Mouse (Mus musculus) gastrocnemius, postnatal 10 days (tissue): ENCODE data around the gene Rer1. TPM values are rescaled to one million over a fixed set of nuclear protein-coding genes. Genes with fewer than 3 reads are reported as not detected.

Experiments used
- DNase-seq: peaks from one replicate; pipeline ENCODE4 v3.0.0; 2021; ENCODE audit warnings: mixed read lengths
- total RNA-seq, 2 experiments: library from RNA; stranded (reverse); gene quantifications; 2 replicates each; pipeline ENCODE4 v1.2.3; 2021

Gene Rer1
- total RNA-seq, 2 experiments from 2014 or later, result 49.0 to 58.1 TPM

DNA sequence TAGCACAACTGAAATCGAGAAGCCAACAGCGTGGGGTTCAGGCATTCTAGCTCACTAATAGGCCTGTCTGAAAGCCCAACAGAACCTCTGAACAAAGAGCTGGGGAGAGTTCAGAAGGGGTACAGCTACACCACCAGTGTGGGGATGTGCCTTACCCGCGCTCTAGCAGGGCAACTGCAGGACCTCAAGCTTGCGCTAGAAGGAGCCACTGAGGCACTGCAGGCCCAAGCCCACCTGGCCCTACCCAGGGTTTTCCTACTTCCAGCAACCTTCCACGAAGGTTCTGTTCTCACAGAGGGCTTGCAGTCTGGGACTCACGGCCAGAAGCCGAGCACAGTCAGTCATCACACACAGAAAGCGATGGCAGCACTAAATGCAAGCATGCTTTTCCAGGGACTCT is 11.0 kb downstream of the Rer1 start:
- DNase-seq, result no peak

DNA sequence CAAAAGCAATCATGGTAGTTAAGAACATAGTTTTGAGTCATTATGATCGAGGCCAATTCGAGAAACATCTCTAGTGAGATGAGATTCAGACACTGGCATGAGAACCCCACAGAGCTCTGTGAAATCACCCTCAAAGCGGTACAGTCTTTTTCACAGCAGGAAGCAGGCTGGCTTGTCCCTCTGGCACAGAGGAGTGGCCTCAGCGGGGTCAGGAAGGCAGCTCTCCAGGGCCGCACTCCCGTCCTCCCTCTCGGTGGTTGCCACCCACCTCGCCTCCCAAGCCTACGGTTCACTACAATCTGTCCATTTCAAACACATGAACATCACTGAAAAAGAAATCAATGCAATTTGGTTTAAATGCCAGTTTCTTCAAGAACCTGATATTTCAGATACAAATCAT is 11.8 kb downstream of the Rer1 start:
- DNase-seq, result no peak

DNA sequence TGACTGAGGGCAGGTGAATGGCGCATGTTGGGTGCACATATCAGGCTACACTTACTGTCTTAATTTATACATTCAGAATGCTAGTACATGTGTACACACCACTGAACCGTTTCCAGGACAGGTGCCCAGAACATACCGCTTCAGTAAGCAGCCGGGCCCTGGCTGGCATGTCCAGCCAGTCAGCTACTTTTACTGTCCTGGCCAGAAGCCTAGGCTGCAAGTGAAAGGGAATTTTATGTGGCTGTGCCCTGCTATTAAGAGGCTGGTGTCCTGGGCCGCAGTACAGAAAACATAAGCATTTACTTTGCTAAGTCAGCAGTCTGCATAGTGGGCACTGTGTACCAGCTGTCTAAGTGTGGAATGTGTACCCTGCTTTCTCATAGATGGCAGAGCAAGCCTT is 15.3 kb downstream of the Rer1 start:
- no peak for DNase-seq

DNA sequence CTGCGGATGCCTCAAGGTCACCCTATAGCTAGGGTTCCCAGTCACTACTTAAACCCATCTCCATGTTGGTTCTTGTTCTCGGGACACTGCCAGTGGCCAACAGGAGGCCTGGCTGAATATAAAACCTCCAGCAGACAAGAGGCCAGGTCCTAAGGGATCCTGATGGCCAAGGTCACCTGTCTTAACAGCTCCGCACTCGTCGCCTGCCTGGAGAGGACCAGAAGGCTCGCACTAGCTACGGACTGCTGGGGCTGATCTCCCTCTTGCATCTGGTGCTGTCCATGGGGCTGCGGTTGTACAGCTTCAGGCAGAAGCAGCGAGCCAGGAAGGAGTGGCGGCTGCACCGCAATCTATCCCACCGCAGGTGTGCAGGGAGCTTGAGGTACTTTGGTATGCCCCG is 16.0 kb downstream of the Rer1 start:
- DNase-seq, result no peak

DNA sequence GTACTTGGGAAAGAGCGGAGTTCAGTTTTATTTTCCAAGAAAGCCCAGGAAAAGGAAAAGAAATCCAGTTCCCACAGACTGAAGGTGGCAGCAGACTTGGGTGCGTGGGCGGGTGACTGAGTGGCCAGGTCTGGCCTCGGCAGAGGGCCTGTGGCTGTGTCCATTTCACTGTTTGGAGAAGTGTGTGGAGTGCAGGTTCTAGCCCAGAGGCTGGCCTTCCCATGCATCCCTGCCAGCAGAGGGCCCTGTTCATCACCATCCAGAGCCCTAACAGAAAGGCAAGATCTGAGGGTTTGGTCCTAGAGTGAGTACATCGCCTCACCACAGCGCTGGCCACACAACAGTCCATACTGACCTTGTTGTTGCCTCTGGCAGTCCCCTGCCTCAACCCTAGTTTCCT is 17.0 kb downstream of the Rer1 start:
- DNase-seq, result no peak

DNA sequence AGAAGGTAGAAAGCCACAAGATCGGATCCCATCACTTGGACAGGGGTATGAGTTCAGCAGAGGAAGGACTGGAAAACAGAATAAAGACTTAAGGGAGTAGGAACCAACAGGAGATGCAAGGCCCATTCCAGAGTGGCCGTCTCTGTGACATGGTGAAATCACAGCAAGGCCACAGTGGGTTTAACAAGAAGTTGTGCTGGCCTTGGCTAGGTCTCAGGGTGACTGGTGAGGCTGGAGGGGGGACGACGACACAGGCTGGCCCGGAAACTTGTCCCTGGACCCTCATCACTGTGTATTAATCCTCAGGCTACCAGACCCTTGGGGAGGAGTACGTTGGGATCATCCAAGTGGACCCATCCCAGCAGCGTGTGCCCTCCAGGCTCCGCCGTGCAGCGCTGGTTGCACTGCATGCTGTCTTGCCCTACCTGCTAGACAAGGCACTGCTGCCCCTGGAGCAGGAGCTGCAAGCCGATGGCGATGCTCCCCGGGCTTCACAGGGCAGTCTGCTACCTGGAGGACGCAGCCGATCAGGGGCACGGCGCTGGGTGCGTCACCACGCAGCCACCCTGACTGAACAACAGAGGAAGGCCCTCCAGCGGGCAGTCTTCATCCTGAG is 17.7 kb downstream of the Rer1 start:
- no peak for DNase-seq

DNA sequence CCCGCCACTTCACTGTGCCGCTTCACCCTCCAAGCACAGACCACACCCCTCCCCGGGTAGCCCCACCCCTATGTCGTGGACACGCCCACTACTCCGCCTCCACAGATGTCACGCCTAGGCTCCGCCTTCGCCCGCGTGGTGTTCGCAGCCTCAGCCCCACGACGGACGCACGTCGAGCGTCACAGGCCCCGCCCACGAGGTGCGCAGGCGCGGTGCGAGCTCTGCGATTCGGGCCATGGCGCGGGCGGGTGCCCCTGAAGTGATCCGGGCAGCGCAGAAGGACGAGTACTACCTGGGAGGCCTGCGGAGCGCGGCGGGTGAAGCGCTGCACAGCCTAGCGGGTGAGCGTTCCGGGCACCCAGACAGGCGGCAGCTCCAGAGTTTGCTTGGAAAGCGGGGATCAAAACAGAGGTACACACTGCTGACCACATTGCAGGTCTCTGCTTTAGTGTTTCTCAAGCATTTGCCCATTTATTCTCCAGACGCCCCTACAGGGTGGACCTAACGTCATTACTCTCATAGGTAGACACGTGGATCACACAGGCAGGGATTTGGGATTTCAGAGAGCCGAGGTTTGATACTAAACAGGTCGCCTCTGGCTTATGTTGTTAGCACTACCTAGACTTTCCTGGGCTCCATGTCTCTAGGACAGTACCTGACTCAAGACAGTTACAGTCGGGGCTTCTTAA is 19.2 kb downstream of the Rer1 start, which contains the start of gene Pex10:
Pex10 (plus strand) TSS at position 183 of the 689 bp plus-strand sequence.
- DNase-seq, result peak; percentile 98

DNA sequence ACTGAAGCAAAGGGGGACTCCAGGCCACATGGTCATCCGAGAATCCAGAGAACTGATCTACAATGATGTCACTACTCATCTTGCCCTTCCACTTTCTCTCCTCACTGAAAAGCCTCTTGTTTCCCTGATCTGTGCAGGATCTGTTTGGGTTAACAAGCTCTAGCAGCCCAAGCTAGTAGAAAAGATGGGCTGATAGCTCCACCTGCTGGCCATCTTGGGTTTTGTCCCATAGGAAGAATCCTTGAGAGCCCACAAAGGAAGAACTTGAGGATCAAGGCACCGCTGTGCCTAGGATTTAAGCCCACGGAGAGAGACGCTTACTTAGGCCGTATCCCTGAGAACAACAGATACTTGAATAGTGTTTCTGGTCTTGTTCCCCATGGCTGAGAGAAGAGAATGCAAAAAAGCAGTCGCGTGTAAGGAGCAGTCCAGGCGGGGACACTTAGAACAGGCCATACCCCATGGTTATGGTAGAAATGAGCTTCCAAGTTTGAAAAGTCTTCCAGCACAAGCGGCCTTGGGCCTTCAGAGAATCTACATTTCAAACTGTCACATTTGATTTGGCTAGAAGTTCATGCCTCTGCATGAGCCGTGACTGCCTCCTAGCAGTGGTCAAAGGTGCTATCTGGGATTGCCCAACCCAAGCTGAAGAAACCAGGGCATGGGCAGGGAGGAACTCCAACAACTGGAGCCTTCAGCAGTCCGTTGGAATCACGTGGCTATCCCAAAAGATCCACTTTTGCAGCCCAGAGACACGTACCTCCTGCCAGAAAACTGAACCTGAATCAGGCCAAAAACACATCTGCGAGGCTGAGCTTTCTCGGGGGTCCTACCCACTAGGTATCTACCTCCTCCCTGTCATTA is 20.0 kb downstream of the Rer1 start:
- DNase-seq, result peak; percentile 86

DNA sequence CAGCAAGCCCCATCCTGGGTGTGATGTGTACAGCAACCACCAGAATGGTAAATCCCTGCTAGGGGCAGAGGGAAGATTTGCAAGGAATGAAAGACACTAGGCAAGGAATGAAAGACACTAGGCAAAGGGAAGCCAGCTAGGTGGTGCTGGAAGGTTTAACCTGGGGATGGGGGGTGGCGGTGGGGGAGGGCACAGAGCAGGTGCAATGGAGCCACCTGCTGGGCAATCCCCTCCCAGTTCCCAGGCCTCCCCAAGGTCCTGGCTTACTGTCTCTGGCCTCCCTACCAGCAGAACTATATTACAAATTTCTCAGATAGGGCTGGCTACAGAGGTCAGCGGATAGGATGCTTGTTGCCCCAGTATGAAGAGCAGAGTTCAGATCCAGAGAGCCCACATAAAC is 21.7 kb downstream of the Rer1 start:
- DNase-seq, result no peak

DNA sequence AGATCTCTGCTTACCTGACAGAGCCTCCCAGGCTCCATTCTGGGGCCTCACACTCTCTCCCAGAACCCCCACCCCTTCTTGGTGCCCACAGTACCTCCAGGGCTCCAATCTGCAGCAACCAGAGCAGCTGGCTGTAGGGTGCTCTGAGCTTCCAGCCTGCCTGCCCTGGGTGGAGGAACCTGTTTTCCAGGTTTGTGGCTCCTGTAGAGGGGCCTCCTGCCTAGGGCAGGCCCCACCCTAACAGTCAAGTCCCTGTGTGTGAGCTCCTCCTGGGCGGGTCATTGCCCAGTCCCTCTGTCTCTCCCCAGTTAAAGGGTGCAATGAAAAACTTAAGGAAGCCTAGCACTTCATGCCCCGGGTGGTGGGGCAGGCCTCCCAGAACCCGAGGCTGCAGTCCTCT is 22.3 kb downstream of the Rer1 start:
- no peak for DNase-seq

DNA sequence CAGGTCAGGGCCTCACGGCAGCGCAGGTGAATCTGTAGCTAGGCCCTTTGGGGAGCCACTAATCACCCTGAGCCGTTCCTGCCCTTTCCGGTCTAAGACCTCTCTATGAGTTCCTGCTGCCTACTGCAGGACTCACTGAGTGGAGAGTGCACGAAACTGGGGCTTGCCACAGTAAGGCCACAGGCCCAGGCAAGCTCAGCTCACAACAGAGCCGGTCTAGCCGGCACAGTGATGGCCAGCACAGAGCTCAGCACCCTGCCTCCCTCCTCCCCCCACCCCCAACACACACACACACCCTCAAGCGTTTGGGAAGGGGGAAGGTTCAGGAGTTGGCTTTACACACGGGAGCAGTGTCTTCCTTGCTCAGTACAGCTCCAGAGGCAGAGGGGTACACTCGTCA is 27.9 kb downstream of the Rer1 start:
- no peak for DNase-seq

DNA sequence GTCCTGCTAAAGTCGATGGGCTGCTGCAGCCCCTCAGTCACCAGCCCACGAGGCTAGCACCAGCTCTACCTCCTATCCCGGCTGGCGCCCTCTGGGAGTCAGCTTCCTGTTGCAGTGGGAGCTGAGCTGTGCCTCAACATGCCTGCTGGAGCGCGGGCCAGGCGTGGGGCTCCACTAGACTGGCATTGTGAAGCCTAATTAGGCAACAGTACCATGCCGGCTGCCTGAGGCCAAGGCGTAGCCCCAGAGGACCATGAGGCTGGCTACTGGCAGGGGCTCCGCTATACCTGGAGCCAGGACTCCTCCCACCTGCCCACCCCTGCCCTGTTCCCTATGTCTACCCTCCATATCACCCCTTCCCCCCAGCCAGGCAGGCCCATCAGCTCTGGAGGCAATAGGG is 29.5 kb downstream of the Rer1 start, which contains the start of gene Plch2:
Plch2 (minus strand) TSS at position 61 of the 400 bp plus-strand sequence.
- DNase-seq, result no peak

DNA sequence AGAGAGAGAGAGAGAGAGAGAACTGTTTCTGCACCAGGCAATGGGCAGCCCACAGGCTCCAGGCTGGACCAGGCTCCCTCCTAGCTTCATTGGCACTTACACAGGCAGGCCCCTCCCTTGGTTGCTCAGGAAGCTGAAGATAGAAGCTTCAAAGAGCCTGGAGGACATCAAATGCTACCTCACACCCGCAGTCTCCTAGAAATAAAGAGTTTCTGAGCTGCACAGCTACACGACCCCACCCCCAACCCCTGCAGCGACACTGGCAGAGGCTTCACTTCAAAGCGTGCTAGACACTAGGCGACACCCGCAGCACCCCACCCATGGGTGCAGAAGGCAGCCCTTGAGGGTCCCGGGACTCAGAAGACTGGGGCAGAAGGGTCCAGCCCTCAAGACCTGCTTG is 36.1 kb downstream of the Rer1 start:
- DNase-seq, result no peak

DNA sequence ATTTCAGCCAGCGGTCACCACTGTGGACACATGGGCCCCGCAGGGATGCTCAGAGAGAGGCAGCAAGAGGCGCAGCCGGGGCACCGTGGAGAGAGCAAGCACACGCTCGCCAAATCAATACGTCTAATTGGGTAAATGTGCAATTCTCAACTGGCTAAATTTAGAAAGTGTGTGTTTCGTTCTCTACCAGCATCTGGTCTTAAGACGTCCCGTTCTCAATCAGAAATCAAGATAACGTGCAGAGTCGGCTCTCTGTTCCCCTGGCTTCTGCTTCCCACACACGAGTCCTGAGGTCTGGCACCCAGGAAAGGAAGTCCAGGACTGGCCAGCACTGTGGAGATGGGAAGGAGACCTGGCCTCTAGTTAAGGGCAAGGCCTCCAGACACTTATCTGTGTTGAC is 39.5 kb downstream of the Rer1 start:
- DNase-seq, result no peak

DNA sequence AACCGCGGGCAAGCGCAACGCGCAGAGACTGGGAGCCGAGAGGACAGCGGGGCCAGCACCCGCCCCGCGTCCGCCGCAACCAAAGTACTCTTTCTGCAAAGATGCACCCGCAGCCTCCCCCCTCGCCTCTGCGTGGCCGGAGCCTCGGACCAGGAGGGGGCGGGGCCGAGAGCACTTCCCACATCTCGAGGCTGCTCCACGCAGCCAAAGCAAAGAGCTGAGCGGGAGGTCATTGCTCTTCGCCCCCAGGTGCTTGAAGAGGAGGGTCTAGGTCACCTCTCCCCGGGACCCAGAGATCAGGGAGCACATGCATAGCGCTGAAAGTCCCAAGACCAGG is 42.9 kb downstream of the Rer1 start:
- no peak for DNase-seq

DNA sequence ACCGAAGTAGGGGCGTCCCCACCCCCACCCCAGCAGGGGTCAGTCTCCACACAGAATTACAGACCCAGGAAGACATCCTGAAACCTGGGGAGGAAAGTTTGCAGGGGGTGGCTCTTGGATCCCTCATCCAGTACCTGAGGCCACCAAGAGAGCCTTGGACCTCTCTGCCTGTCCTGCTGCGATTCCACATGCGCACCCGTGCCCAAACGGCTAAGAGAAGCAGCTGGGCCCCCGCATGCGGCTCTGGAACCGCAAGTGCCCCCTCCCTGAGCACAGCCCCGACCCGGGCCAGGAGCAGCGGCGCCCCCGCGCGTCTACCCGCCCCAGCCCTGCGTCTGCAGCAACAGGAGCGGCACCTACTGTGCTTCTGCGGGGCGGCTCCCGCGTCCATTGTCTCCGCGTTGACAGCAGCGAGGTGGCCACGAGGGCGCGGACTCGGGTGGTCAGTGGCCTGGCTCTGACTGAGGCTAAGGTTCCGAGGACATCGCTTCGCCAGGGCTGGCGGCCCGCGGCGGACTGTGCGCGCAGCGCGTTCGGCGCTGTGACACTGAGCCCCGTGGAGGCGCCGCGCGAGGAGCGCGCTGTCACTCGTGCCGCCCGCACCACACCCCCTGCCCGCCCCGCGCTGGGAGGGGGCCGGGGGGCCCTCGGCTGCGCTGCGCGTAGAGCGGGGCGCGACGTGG is 43.4 kb downstream of the Rer1 start:
- no peak for DNase-seq

DNA sequence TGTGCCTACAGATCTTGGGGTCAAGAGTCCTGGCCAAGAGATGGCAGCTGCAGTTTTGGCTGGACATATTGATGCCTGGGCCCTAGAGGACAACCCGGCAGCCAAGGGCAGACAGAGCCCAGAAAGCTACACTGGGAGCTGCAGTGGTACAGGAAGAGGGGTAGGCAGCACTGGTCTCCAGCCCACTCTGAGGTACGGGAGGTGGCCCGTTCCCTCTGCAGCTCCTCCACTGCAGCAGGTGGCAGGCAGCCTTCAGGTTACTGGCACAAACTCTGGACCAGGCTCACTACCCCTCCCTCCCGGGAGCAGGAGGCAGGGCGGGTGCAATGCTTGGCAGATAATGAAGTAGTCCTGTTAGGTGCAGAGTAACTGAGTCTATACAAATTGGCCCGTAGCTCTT is 45.5 kb downstream of the Rer1 start:
- DNase-seq, result no peak

DNA sequence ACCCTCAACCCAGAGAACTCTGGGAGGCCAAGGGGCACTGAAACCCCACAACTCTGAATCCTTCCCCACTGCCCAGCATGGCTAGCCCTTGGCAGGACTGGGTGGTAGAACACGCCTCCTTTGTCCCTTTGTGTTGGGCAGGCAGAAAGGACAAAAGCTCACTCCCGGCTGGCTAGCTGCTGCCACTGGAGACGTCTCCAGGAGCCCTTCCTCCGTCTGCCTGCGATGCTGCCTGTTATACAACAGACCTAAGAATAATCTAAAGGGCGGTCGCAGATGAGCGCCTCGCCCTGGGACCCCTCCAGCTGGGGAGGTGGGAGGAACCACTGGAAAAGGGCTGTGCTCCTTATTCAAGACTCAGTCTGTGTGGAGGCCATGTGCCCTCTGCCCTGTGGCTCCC is 46.0 kb downstream of the Rer1 start:
- DNase-seq, result no peak

DNA sequence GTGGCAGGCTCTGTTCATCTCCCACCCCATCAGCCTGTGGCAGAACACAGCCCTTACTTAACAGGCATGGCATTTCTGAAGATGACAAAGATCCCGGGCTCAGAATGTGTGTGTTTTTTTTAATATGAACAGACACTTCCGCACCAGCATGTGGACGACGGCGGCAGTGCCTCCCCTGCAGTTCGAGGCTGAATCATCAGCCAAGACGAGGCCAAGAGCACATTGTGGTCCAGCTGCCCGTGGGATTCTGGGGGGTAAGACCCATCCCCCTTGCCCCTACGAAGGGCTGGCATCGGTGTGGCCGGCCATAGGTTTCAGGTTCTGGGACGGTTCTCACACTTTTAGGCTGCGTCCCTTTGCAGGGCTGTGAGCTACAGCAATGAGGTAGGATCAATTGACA is 51.4 kb downstream of the Rer1 start:
- no peak for DNase-seq

DNA sequence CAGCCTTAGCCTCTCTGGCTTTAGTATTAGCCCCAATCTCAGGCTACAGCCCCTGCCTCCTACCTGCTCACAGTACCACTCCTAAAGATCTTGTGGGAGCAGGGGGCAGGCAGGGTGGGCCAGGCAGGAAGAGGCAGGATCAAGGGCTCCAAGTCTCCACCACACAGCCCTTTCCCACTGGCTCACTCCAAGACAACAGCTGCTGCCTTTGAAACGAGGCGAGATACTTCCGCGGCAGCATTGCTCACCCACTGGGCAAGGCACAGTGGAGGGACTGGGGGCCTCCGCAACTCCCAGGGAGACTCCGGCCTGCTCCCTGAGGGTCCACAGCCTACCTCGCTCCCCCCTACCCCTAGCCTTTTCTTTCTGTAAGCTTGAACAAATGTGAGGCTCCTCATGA is 52.0 kb downstream of the Rer1 start:
- no peak for DNase-seq

DNA sequence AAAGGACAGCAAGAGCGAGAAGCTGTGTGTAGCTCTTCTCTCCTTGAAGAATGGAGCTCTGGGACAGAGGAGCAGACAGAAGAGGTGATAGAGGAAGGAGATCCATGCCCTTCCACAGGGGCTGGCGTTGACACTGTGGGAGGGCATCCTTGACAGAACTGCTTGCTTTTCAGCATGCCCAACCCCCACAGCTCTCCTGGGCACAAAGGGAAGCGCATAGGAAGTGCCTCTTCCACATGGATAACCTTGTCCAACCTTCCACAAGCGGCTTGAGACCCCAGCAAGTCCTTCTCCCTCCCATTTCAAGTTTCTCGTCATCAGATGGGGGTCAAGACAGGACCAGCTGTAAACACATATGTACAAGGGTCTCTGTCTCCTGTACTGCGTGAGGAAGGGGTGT is 53.1 kb downstream of the Rer1 start:
- DNase-seq, result no peak

DNA sequence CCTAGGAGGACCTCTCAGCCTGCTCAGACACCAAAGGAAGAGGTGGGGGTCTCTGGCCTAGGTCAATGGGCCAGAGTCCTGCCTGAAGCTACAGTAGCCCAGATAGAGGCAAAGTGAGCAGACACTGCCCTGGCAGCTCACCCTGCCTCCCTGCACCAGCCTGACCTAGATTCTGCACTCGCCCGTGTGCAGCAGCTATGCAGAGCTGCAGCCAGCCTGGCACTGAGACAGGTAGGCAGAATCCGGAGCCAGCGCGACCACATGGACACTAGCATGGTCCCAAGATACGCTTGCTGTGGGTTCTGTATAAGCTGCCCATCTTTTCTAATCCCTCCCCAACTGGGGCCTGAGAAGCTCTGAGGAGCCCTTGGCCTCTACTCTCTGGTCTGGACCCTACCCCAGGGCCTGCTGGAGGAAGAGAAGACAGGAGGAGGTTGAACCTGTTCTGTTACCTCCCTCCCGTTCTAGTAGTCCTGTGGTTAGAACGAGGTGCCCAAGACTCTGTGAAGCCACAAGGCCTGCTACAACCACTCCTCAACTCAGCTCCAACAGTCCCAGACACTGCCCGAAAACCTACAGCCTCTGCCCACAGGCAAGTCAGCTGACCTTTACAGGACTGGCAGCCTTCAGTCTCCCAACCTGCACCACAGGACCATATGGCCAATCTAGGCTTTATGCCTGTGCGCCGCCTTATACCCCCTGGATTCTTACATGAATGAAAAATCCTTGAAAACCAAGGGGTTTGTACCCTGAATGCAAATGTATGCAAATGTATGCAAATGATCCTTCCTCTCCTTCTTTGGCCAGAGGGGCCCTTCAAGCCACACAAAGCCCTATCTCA is 61.8 kb downstream of the Rer1 start:
- no peak for DNase-seq
